Mouse (Mus musculus) embryonic facial prominence, embryonic 13.5 days (tissue): ENCODE measurements at regions not wholly inside any gene's neighbourhood (a gene's known extent, or its start where the extent isn't known, plus 50 kb on each side); places are given as distances from the start of the nearest gene placed in this dataset.

Experiments
- ATAC-seq: fragments of 200-750 bp; cut with Nextera tagmentation; 2 replicates; pipeline ENCODE4 v1.8.0; 2017; ENCODE audit warnings: low read depth; ENCODE audit not compliant: insufficient number of reproducible peaks, insufficient read depth, low FRiP score, low TSS enrichment
- H3K27ac ChIP-seq: fragments of 300-500 bp; sonication (generic); 2 replicates; pipeline ENCODE4 v1.5.1; 2015; ENCODE audit warnings: moderate library complexity, mild to moderate bottlenecking, inconsistent platforms
- H3K27me3 ChIP-seq: fragments of 300-500 bp; sonication (generic); 2 replicates; pipeline ENCODE4 v1.6.1; 2015; ENCODE audit warnings: mild to moderate bottlenecking, inconsistent platforms
- H3K36me3 ChIP-seq: fragments of 300-500 bp; sonication (generic); 2 replicates; pipeline ENCODE4 v1.6.1; 2015; ENCODE audit warnings: mild to moderate bottlenecking, inconsistent platforms
- H3K4me1 ChIP-seq: fragments of 300-500 bp; sonication (generic); 2 replicates; pipeline ENCODE4 v1.6.1; 2015; ENCODE audit warnings: inconsistent platforms
- H3K4me2 ChIP-seq: fragments of 300-500 bp; sonication (generic); 2 replicates; pipeline ENCODE4 v1.6.1; 2015; ENCODE audit warnings: moderate library complexity, mild to moderate bottlenecking, inconsistent platforms
- H3K4me3 ChIP-seq: fragments of 300-500 bp; sonication (generic); 2 replicates; pipeline ENCODE4 v1.5.1; 2015; ENCODE audit warnings: mild to moderate bottlenecking, inconsistent platforms
- H3K9ac ChIP-seq: fragments of 300-500 bp; sonication (generic); 2 replicates; pipeline ENCODE4 v1.6.1; 2015; ENCODE audit warnings: mild to moderate bottlenecking, inconsistent platforms
- H3K9me3 ChIP-seq: fragments of 300-500 bp; sonication (generic); 2 replicates; pipeline ENCODE4 v1.6.1; 2016; ENCODE audit warnings: inconsistent platforms
- WGBS: fragments of 180-500 bp; shearing (Covaris S2); methylation state at CpG from one replicate; pipeline ENCODE4 v1.1.7; 2015; ENCODE audit warnings: mixed read lengths; 5-methylcytosine and 5-hydroxymethylcytosine counted together

GRCm38 (mm10) chr7:136308765-136309164, 585.6 kb upstream of the Mgmt start:
- no peak overlapping the region for H3K4me3 ChIP-seq
- H3K4me1 ChIP-seq: peaks cover 3% of the 10 kb centered on the region; the same call in 1 of the 2 replicates
- no peaks in the 10 kb centered on the region for H3K9me3 ChIP-seq
- no peak overlapping the region for H3K9ac ChIP-seq
- H3K4me2 ChIP-seq: no peak overlapping the region
- peaks cover 2% of the 10 kb centered on the region; the same call in 1 of the 2 replicates for H3K27me3 ChIP-seq
- ATAC-seq: no peak
- no peak overlapping the region for H3K27ac ChIP-seq
- no peaks in the 10 kb centered on the region for H3K36me3 ChIP-seq

GRCm38 (mm10) chr7:136327281-136327680, 567.1 kb upstream of the Mgmt start:
- Histone ChIP-seq H3K4me1 (no peaks in the 10 kb centered on the region), H3K9me3 (no peaks in the 10 kb centered on the region), H3K36me3 (no peaks in the 10 kb centered on the region), H3K4me3 (no peak overlapping the region), H3K27ac (no peak overlapping the region), H3K27me3 (no peaks in the 10 kb centered on the region), H3K4me2 (no peak overlapping the region), H3K9ac (no peak overlapping the region)
- WGBS: 78% methylated on average over 4 of the region's 4 CpGs
- ATAC-seq: no peak

GRCm38 (mm10) chr7:136330431-136330830, 564.0 kb upstream of the Mgmt start:
- 76% methylated on average over 1 of the region's 1 CpGs for WGBS

GRCm38 (mm10) chr7:136332805-136333204, 561.6 kb upstream of the Mgmt start:
- Histone ChIP-seq H3K36me3 (no peaks in the 10 kb centered on the region), H3K9me3 (no peaks in the 10 kb centered on the region), H3K4me2 (no peak overlapping the region), H3K27me3 (no peaks in the 10 kb centered on the region), H3K9ac (no peak overlapping the region), H3K4me3 (no peak overlapping the region), H3K4me1 (no peaks in the 10 kb centered on the region), H3K27ac (no peak overlapping the region)
- no peak for ATAC-seq
- WGBS: 56% methylated on average over 4 of the region's 4 CpGs

More at GRCm38 (mm10) chr7:136330431-136330830, 564.0 kb upstream of the Mgmt start:
- no peak for ATAC-seq
- H3K27me3 ChIP-seq: no peaks in the 10 kb centered on the region
- no peak overlapping the region for H3K4me3 ChIP-seq
- H3K9me3 ChIP-seq: no peaks in the 10 kb centered on the region
- no peak overlapping the region for H3K27ac ChIP-seq
- no peaks in the 10 kb centered on the region for H3K36me3 ChIP-seq
- H3K4me1 ChIP-seq: no peaks in the 10 kb centered on the region
- no peak overlapping the region for H3K9ac ChIP-seq
- H3K4me2 ChIP-seq: no peak overlapping the region

- Histone ChIP-seq H3K4me3 (no peak overlapping the region), H3K9ac (no peak overlapping the region), H3K4me1 (peaks cover 33% of the 10 kb centered on the region), H3K9me3 (no peaks in the 10 kb centered on the region), H3K27ac (peak overlapping the region; percentile 70), H3K4me2 (peak overlapping the region; percentile 37), H3K36me3 (no peaks in the 10 kb centered on the region), H3K27me3 (peaks cover 21% of the 10 kb centered on the region)
- 12% methylated on average over 16 of the region's 16 CpGs for WGBS
- no peak for ATAC-seq
Observed at GRCm38 (mm10) chr7:136341599-136342210, 552.7 kb upstream of the Mgmt start.

- Histone ChIP-seq H3K4me1 (peaks cover 33% of the 10 kb centered on the region), H3K36me3 (no peaks in the 10 kb centered on the region), H3K9ac (no peak overlapping the region), H3K27me3 (peaks cover 21% of the 10 kb centered on the region), H3K9me3 (no peaks in the 10 kb centered on the region), H3K4me3 (no peak overlapping the region), H3K27ac (peak overlapping the region; percentile 70), H3K4me2 (peak overlapping the region; percentile 37)
- 7% methylated on average over 10 of the region's 10 CpGs for WGBS
- ATAC-seq: no peak
Observed at GRCm38 (mm10) chr7:136342211-136342799, 552.1 kb upstream of the Mgmt start.

- no peaks in the 10 kb centered on the region for H3K36me3 ChIP-seq
- ATAC-seq: no peak
- WGBS: 4% methylated on average over 8 of the region's 8 CpGs
- H3K9me3 ChIP-seq: no peaks in the 10 kb centered on the region
- peak overlapping the region; percentile 70 for H3K27ac ChIP-seq
- H3K9ac ChIP-seq: no peak overlapping the region
- H3K4me1 ChIP-seq: peaks cover 33% of the 10 kb centered on the region
- peak overlapping the region; percentile 37 for H3K4me2 ChIP-seq
- H3K27me3 ChIP-seq: peaks cover 21% of the 10 kb centered on the region
- H3K4me3 ChIP-seq: no peak overlapping the region
Observed at GRCm38 (mm10) chr7:136342822-136343221, 551.6 kb upstream of the Mgmt start.

- Histone ChIP-seq H3K27me3 (peaks cover 21% of the 10 kb centered on the region), H3K9me3 (no peaks in the 10 kb centered on the region), H3K36me3 (no peaks in the 10 kb centered on the region), H3K4me3 (no peak overlapping the region), H3K4me2 (peak overlapping the region; percentile 37; the same call in 1 of the 2 replicates), H3K9ac (no peak overlapping the region), H3K4me1 (peaks cover 38% of the 10 kb centered on the region), H3K27ac (peak overlapping the region; percentile 73)
- 43% methylated on average over 4 of the region's 4 CpGs for WGBS
- ATAC-seq: no peak
Observed at GRCm38 (mm10) chr7:136343494-136343893, 550.9 kb upstream of the Mgmt start.

GRCm38 (mm10) chr7:136345051-136345450, 549.4 kb upstream of the Mgmt start:
- peaks cover 8% of the 10 kb centered on the region for H3K27me3 ChIP-seq
- no peak for ATAC-seq
- H3K9ac ChIP-seq: no peak overlapping the region
- peaks cover 47% of the 10 kb centered on the region for H3K4me1 ChIP-seq
- H3K4me2 ChIP-seq: no peak overlapping the region
- no peak overlapping the region for H3K4me3 ChIP-seq
- no peaks in the 10 kb centered on the region for H3K9me3 ChIP-seq
- H3K27ac ChIP-seq: no peak overlapping the region
- 87% methylated on average over 3 of the region's 3 CpGs for WGBS
- H3K36me3 ChIP-seq: no peaks in the 10 kb centered on the region

- H3K36me3 ChIP-seq: no peaks in the 10 kb centered on the region
- no peak overlapping the region for H3K4me3 ChIP-seq
- no peak overlapping the region for H3K9ac ChIP-seq
- H3K27me3 ChIP-seq: peaks cover 8% of the 10 kb centered on the region
- 71% methylated on average over 4 of the region's 4 CpGs for WGBS
- H3K9me3 ChIP-seq: no peaks in the 10 kb centered on the region
- no peak for ATAC-seq
- no peak overlapping the region for H3K27ac ChIP-seq
- H3K4me1 ChIP-seq: peaks cover 38% of the 10 kb centered on the region
- H3K4me2 ChIP-seq: no peak overlapping the region
Observed at GRCm38 (mm10) chr7:136346531-136346930, 547.9 kb upstream of the Mgmt start.

GRCm38 (mm10) chr7:136348309-136348708, 546.1 kb upstream of the Mgmt start:
- Histone ChIP-seq H3K9me3 (no peaks in the 10 kb centered on the region), H3K27me3 (peaks cover 8% of the 10 kb centered on the region), H3K4me1 (peaks cover 20% of the 10 kb centered on the region), H3K9ac (no peak overlapping the region), H3K36me3 (no peaks in the 10 kb centered on the region), H3K4me3 (no peak overlapping the region), H3K27ac (no peak overlapping the region), H3K4me2 (no peak overlapping the region)
- WGBS: 53% methylated on average over 1 of the region's 1 CpGs
- no peak for ATAC-seq

GRCm38 (mm10) chr7:136349651-136350050, 544.8 kb upstream of the Mgmt start:
- peaks cover 13% of the 10 kb centered on the region; the same call in 1 of the 2 replicates for H3K4me1 ChIP-seq
- H3K9ac ChIP-seq: no peak overlapping the region
- no peak overlapping the region for H3K4me2 ChIP-seq
- ATAC-seq: no peak
- no peak overlapping the region for H3K4me3 ChIP-seq
- 73% methylated on average over 14 of the region's 14 CpGs for WGBS
- H3K27ac ChIP-seq: no peak overlapping the region
- H3K36me3 ChIP-seq: no peaks in the 10 kb centered on the region
- H3K9me3 ChIP-seq: no peaks in the 10 kb centered on the region
- H3K27me3 ChIP-seq: peaks cover 10% of the 10 kb centered on the region
